Mouse (Mus musculus): ENCODE measurements at regions not wholly inside any gene's neighbourhood (a gene's known extent, or its start where the extent isn't known, plus 50 kb on each side); places are given as distances from the start of the nearest gene placed in this dataset.

- Histone ChIP-seq H3K4me1 (ENCODE audit: control insufficient read depth, insufficient read depth, insufficient read length, low read length) (peaks cover 17% of the 10 kb centered on the region), H3K4me3 (ENCODE audit: insufficient read depth, low read depth, low read length) (no peak overlapping the region), H3K27ac (replicated peaks; ENCODE audit: low read depth, low read length) (no peak overlapping the region)
Measured at GRCm38 (mm10) chr8:10914616-10915015, 93.6 kb downstream of the Irs2 start.

GRCm38 (mm10) chr8:10912436-10912835, 95.8 kb downstream of the Irs2 start:
- H3K4me3 ChIP-seq (ENCODE audit: insufficient read depth, low read depth, low read length): no peak overlapping the region
- peaks cover 17% of the 10 kb centered on the region for H3K4me1 ChIP-seq (ENCODE audit: control insufficient read depth, insufficient read depth, insufficient read length, low read length)
- no peak overlapping the region for H3K27ac ChIP-seq (replicated peaks; ENCODE audit: low read depth, low read length)

GRCm38 (mm10) chr8:10911371-10911770, 96.9 kb downstream of the Irs2 start:
- Histone ChIP-seq H3K27ac (replicated peaks; ENCODE audit: low read depth, low read length) (peak overlapping the region; percentile 75), H3K4me1 (ENCODE audit: control insufficient read depth, insufficient read depth, insufficient read length, low read length) (peaks cover 17% of the 10 kb centered on the region), H3K4me3 (ENCODE audit: insufficient read depth, low read depth, low read length) (no peak overlapping the region)

DNA sequence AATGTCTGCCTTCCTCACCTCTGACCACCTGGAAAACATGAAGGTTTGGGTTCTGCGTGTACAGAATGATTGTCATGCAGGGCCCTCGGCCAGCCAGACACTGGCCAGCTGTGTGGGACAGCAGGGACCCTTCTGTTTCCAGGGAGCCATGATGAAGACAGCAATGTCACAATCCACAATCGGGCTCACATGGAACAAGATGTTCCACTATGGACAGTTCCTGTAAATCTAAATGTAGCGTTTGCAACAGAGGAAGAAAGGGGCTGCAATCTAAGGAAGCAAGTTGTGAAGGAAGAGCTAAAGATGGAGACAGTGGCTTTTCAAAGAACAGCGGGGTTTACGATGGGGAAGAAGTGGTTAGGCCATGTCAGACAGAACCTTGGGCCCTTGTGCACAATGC, 97.3 kb downstream of the Irs2 start:
- Histone ChIP-seq H3K4me3 (ENCODE audit: insufficient read depth, low read depth, low read length) (no peak overlapping the region), H3K4me1 (ENCODE audit: control insufficient read depth, insufficient read depth, insufficient read length, low read length) (peaks cover 17% of the 10 kb centered on the region), H3K27ac (replicated peaks; ENCODE audit: low read depth, low read length) (peak overlapping the region; percentile 75)

GRCm38 (mm10) chr8:10910244-10910872, 97.9 kb downstream of the Irs2 start:
- H3K4me3 ChIP-seq (ENCODE audit: insufficient read depth, low read depth, low read length): no peak overlapping the region
- H3K4me1 ChIP-seq (ENCODE audit: control insufficient read depth, insufficient read depth, insufficient read length, low read length): peaks cover 19% of the 10 kb centered on the region
- H3K27ac ChIP-seq (replicated peaks; ENCODE audit: low read depth, low read length): peak overlapping the region; percentile 75

DNA sequence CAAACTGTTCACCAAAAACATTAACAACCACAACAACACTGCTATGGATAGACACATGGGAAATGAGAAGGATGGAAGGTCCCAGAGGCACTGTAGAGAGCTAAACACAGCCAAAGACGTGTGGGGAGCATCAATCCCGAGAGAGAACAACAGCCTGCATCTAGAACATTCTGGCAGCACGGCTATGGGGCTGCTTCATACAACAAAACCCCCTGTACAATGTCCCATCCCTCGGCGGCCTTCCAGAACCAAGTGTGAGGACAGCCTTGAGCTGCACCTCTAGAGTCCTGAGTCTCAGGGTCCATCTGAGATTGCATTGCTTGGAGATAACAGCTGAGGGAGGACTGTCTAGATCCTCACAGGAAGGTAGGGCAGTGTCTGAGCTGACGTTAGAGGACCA, 99.1 kb downstream of the Irs2 start:
- H3K4me3 ChIP-seq (ENCODE audit: insufficient read depth, low read depth, low read length): no peak overlapping the region
- peaks cover 18% of the 10 kb centered on the region for H3K4me1 ChIP-seq (ENCODE audit: control insufficient read depth, insufficient read depth, insufficient read length, low read length)
- H3K27ac ChIP-seq (replicated peaks; ENCODE audit: low read depth, low read length): 0 out of 2 replicates have a peak overlapping the region, but pooled peaks have one; percentile 14

GRCm38 (mm10) chr8:10906353-10906752, 101.9 kb downstream of the Irs2 start:
- Histone ChIP-seq H3K4me3 (ENCODE audit: insufficient read depth, low read depth, low read length) (no peak overlapping the region), H3K4me1 (ENCODE audit: control insufficient read depth, insufficient read depth, insufficient read length, low read length) (peaks cover 12% of the 10 kb centered on the region), H3K27ac (replicated peaks; ENCODE audit: low read depth, low read length) (no peak overlapping the region)

DNA sequence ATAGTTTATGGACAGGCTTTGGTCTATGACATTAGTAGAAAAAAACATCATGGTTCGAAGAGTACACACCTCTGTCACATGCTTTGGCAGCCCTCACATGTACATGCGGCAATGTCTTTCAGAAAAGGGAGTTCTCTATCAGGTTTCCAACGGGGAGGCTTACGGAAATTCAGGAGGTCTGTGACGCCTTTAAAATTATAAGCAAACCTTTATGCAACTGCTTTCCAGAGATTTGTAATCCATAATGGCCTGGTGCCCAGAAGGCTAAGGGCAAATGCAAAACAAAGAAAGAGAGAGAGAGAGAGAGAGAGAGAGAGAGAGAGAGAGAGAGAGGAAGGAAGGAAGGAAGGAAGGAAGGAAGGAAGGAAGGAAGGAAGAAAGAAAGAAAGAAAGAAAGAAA, 102.5 kb downstream of the Irs2 start:
- Histone ChIP-seq H3K27ac (replicated peaks; ENCODE audit: low read depth, low read length) (no peak overlapping the region; the same call in 1 of the 2 replicates), H3K4me3 (ENCODE audit: insufficient read depth, low read depth, low read length) (no peak overlapping the region), H3K4me1 (ENCODE audit: control insufficient read depth, insufficient read depth, insufficient read length, low read length) (peaks cover 10% of the 10 kb centered on the region)

- Histone ChIP-seq H3K4me1 (ENCODE audit: control insufficient read depth, insufficient read depth, insufficient read length, low read length) (peaks cover 10% of the 10 kb centered on the region), H3K4me3 (ENCODE audit: insufficient read depth, low read depth, low read length) (no peak overlapping the region), H3K27ac (replicated peaks; ENCODE audit: low read depth, low read length) (no peak overlapping the region)
Measured at GRCm38 (mm10) chr8:10903957-10904356, 104.3 kb downstream of the Irs2 start.

GRCm38 (mm10) chr8:10901954-10902353, 106.3 kb downstream of the Irs2 start:
- Histone ChIP-seq H3K4me3 (ENCODE audit: insufficient read depth, low read depth, low read length) (no peak overlapping the region), H3K27ac (replicated peaks; ENCODE audit: low read depth, low read length) (no peak overlapping the region), H3K4me1 (ENCODE audit: control insufficient read depth, insufficient read depth, insufficient read length, low read length) (peaks cover 12% of the 10 kb centered on the region)

DNA sequence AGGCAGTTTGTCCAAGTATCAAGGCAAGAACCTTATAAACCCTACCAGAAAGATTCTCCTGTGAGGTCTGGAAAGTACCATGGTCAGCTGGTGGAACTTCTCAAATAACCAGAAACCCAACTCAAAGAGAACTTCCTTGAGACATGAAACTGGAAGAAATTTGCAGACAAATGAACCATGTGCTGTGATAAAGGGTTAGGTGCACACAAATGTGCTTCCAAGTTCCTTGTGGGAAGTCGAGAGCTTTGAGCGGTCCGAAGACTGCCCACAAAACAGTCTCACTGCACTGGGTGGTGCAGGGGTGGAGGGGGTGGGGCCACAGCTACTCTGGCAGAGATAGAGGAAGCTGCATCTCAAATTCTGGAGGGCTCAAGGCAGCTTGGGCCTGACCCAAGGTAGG, 107.2 kb downstream of the Irs2 start:
- Histone ChIP-seq H3K4me3 (ENCODE audit: insufficient read depth, low read depth, low read length) (no peak overlapping the region), H3K4me1 (ENCODE audit: control insufficient read depth, insufficient read depth, insufficient read length, low read length) (peaks cover 12% of the 10 kb centered on the region), H3K27ac (replicated peaks; ENCODE audit: low read depth, low read length) (no peak overlapping the region)

GRCm38 (mm10) chr8:10899581-10900155, 108.6 kb downstream of the Irs2 start:
- Histone ChIP-seq H3K4me3 (ENCODE audit: insufficient read depth, low read depth, low read length) (peak overlapping the region; percentile 8), H3K27ac (replicated peaks; ENCODE audit: low read depth, low read length) (peak overlapping the region; percentile 13; the same call in 1 of the 2 replicates), H3K4me1 (ENCODE audit: control insufficient read depth, insufficient read depth, insufficient read length, low read length) (peaks cover 8% of the 10 kb centered on the region)

- Histone ChIP-seq H3K27ac (replicated peaks; ENCODE audit: low read depth, low read length) (peak overlapping the region; percentile 20; the same call in 1 of the 2 replicates), H3K4me3 (ENCODE audit: insufficient read depth, low read depth, low read length) (no peak overlapping the region), H3K4me1 (ENCODE audit: control insufficient read depth, insufficient read depth, insufficient read length, low read length) (peaks cover 8% of the 10 kb centered on the region)
Measured at GRCm38 (mm10) chr8:10898562-10899527, 109.4 kb downstream of the Irs2 start.

DNA sequence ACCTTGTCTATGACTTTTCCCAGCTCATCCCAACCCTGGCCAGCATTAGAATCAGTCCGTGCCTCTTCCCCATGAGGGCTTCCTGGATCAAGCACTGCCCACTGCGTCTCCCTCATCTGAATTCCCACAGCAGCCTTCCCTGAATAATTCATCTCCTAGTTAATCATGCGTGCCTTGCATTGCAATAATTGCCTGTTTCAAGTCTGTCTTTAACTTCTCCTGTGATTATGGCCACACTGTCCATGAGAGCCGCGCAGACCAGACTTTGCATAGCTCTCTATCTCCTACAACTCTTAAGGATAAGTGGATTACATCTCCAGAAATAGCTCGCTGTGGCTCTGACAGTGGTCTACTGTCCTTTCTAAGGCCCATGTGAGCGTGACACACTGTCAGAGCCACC, 110.7 kb downstream of the Irs2 start:
- Histone ChIP-seq H3K4me1 (ENCODE audit: control insufficient read depth, insufficient read depth, insufficient read length, low read length) (peaks cover 8% of the 10 kb centered on the region), H3K4me3 (ENCODE audit: insufficient read depth, low read depth, low read length) (no peak overlapping the region), H3K27ac (replicated peaks; ENCODE audit: low read depth, low read length) (no peak overlapping the region)

GRCm38 (mm10) chr8:10895178-10895577, 113.1 kb downstream of the Irs2 start:
- no peak overlapping the region for H3K4me3 ChIP-seq (ENCODE audit: insufficient read depth, low read depth, low read length)
- H3K4me1 ChIP-seq (ENCODE audit: control insufficient read depth, insufficient read depth, insufficient read length, low read length): peaks cover 7% of the 10 kb centered on the region
- no peak overlapping the region for H3K27ac ChIP-seq (replicated peaks; ENCODE audit: low read depth, low read length)
